Mouse (Mus musculus) gastrocnemius, postnatal 4 days (tissue): ENCODE data around the gene Olfr998. TPM values are rescaled to one million over a fixed set of nuclear protein-coding genes. Genes with fewer than 3 reads are reported as not detected.
"Not testable (repeated sequence)": the region's sequence is repeated elsewhere in the genome, so short reads cannot be mapped to it uniquely, and the experiment has no call there.

Experiments used
- DNase-seq, 2 experiments: peaks; one replicate each; pipeline ENCODE4 v3.0.0; 2021 to 2022; ENCODE audit warnings: low spot score in 2 of 2, mixed read lengths in 2 of 2
- long read RNA-seq, 2 experiments: library from polyadenylated mRNA; stranded (forward); transcript quantifications; one replicate each; pipeline ENCODE4 v2.0.0; 2021
- total RNA-seq, 2 experiments: library from RNA; stranded (reverse); gene quantifications; 2 replicates each; pipeline ENCODE4 v1.2.3; 2021

Olfr998 gene
- not detected for total RNA-seq
- long read RNA-seq, experiment 1 = 0 reads
- long read RNA-seq, experiment 2 = 0 reads

DNA sequence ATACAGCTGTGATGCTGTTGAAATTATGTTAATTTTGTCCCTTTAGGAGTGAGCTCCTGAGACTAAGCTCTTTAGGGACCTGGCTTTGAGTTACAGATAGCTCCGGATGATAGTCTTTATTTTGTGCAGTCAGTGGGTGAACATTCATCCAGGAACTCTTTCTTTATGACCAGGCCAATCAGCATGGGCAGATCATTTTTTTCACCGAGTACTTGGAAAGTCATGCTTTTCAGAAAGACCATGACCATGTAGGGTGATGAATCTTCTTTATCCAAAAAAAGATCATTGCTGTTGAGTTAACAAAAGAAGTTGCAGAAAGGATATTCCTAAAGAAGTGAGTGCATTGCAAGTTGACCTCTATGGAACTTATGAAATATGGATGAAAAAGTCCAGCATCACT lies at the start of gene Olfr998:
TSS of gene Olfr998 (plus strand) at position 301 of the 400 bp plus-strand sequence.
- not testable (repeated sequence) for DNase-seq

DNA sequence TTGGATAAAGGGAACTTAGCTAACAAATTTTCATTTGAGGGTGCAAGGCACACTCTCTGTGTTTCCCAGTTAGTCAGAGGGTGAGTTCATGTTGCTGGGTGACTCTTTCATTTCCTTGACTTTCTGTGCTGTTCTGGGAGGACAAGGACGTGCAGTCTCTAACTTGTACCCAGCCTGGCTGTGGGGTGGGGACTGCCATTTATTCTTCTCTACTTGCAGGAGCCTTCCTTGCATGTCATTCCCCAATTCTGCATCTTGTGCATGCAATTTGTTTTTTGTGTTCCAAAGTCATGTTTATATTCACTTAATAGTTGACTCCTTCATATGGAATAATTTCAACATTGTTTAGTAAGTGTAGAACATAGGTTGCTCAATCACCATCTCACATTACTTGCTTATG lies 33.9 kb upstream of the Olfr998 start:
- no peak for DNase-seq

GRCm38 (mm10) chr2:85560226-85560625 lies 28.5 kb upstream of the Olfr998 start:
- no peak for DNase-seq

GRCm38 (mm10) chr2:85561187-85561586 lies 27.6 kb upstream of the Olfr998 start:
- no peak for DNase-seq

DNA sequence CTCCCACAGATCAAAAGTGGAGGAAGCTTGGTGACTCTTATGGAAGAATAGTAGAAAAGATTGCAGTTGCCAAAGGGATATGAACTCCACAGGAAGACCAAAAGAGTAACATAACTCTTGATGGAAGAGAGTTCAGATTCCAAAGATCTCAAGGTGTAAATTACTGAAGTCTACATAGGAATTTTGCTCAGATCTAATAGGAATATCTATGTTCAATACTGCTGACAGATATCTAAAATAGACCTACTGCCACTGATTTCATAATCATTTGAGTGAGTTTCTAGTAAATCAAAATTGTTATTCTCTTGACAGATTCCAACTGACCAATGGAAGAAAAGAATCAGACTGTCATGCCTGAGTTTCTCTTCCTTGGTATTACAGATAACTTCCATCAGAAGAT lies 9.8 kb upstream of the Olfr998 start, which contains the start of gene Olfr996:
TSS of gene Olfr996 (plus strand) at position 301 of the 400 bp plus-strand sequence.
- DNase-seq = no peak

DNA sequence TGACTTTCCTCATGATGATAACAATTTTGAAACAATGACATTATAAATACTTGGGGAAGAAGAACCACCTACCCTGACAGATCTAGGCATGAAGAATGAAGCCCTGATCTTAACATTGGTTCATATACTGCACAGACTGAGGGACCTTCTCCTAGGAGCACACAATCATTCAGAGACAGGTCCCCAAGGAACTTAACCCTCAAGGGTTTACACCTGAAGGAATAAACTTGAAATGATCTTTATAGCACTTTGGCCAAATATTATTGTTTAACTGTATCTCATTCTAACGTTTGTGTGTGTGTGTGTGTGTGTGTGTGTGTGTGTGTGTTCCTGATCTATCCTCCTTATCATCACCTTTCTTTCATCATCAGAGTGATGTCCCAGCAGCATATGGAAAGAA lies 23.1 kb downstream of the Olfr998 start, which contains the start of gene Olfr1000:
TSS of gene Olfr1000 (minus strand) at position 101 of the 400 bp plus-strand sequence.
- no peak for DNase-seq

Other genes starting within 250 kb of the Olfr998 start
- gene Olfr987, start 249.6 kb upstream of the Olfr998 start, total RNA-seq = not detected
- gene Olfr988, start 225.7 kb upstream of the Olfr998 start, total RNA-seq = not detected
- not detected for gene Olfr992, start 179.5 kb upstream of the Olfr998 start, total RNA-seq
- gene Olfr993, start 174.1 kb upstream of the Olfr998 start, total RNA-seq = not detected
- gene Olfr994, start 152.5 kb upstream of the Olfr998 start, total RNA-seq = not detected
- not detected for gene Olfr995, start 145.3 kb upstream of the Olfr998 start, total RNA-seq
- under 1 TPM; 0.18 to 0.34 TPM for gene 4833423E24Rik, start 69.9 kb upstream of the Olfr998 start, total RNA-seq
- gene Olfr996, start 9.7 kb upstream of the Olfr998 start, total RNA-seq = not detected
- gene Olfr1000, start 23.0 kb downstream of the Olfr998 start, total RNA-seq = not detected
- gene Olfr1002, start 61.8 kb downstream of the Olfr998 start, total RNA-seq = not detected
- gene Olfr154, start 75.5 kb downstream of the Olfr998 start, total RNA-seq = not detected
- not detected for gene Olfr1006, start 89.8 kb downstream of the Olfr998 start, total RNA-seq
- not detected for gene Olfr1008, start 100.5 kb downstream of the Olfr998 start, total RNA-seq
- gene Olfr1009, start 126.5 kb downstream of the Olfr998 start, total RNA-seq = not detected
- not detected for gene Olfr1012, start 173.8 kb downstream of the Olfr998 start, total RNA-seq
- gene Olfr1013, start 178.2 kb downstream of the Olfr998 start, total RNA-seq = not detected
- gene Olfr1014, start 183.8 kb downstream of the Olfr998 start, total RNA-seq = not detected
- gene Olfr1015, start 193.1 kb downstream of the Olfr998 start, total RNA-seq = not detected
- not detected for gene Olfr1016, start 213.6 kb downstream of the Olfr998 start, total RNA-seq
- gene Olfr1018, start 229.5 kb downstream of the Olfr998 start, total RNA-seq = not detected